Mouse (Mus musculus): Measurements from ENCODE around the gene Gm20388. TPM values are rescaled to one million over a fixed set of nuclear protein-coding genes. Genes with fewer than 3 reads are reported as not detected.
A peak's percentile ranks its signal among the peaks of the same experiment; 100 is the strongest.

The Gm20388 gene
- polyA plus RNA-seq, 1 experiment from 2014 or later = not detected

DNA sequence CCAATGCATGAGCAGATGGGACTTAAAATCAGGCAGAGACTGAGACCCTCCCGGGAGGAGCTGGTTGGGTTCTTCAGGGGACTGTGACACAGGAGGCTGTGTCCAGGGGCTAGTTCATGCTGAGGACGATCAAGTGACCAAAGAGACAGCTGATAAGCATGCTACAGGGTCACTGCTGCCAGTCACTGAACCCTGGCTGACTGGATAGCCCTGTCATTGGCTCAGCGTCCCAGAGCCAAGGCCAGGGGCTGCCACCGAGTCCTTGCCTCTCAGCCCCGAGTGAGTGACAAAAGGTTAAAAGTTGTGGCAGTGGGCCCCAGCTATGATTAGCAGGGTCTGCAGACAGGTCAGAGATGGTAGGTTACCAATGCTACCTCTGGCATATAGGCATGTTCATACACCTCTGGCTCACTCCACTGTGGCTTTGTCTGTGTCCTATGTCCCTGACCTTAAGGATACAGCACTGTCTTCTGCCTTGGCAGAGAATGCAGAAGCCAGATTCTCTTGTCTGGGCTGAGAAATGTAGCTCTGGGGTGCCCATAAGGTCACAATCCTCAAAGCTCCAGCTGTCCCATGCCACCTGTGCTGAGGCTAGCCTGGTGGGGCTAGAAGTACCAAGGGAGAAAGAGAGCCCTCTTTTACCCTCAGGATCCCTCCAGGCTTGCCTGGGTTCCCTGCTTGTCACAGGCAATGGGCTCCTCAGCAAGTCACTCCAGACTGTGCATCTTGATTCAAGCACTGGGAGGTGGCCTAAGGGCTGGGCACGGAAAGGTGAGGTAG is 2733.7 kb downstream of the Gm20388 start:
- WGBS = 45% methylated on average over 6 of the region's 6 CpGs
- no peak for ATAC-seq (ENCODE audit: extremely low read depth, insufficient number of reproducible peaks, low FRiP score, low TSS enrichment)
- H3K27ac ChIP-seq (replicated peaks) = no peak overlapping the region
- no peak overlapping the region for H3K9ac ChIP-seq
- peaks cover 6% of the 10 kb centered on the region for H3K27me3 ChIP-seq (replicated peaks)
- no peaks in the 10 kb centered on the region for H3K9me3 ChIP-seq
- H3K36me3 ChIP-seq = peaks cover 23% of the 10 kb centered on the region
- peaks cover 49% of the 10 kb centered on the region for H3K4me1 ChIP-seq
- H3K4me3 ChIP-seq = no peak overlapping the region
- H3K4me2 ChIP-seq = no peak overlapping the region

DNA sequence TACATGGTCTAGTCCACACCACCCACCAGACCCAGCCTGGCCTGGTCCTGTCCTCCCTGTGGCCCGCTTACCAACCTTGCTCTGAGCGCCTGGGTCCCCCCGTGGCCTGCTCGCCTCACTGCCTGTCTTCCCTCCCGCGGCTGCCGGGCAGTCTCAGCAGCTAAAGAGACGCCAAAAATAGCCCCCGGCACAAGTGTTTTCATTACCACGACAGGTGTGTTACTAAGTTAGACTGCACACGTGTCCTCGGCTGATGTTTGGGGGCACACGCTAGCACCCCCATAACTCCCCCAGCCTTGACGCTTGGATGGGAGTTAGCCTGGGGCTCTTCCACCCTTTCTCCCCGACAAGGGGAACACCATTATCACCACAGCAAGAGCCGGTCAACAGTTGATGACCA is 2735.7 kb downstream of the Gm20388 start:
- Histone ChIP-seq H3K27ac (replicated peaks) (no peak overlapping the region), H3K4me2 (0 out of 2 replicates have a peak overlapping the region, but pooled peaks have one; percentile 7), H3K4me3 (no peak overlapping the region), H3K4me1 (peaks cover 36% of the 10 kb centered on the region), H3K36me3 (peaks cover 23% of the 10 kb centered on the region), H3K27me3 (replicated peaks) (peaks cover 7% of the 10 kb centered on the region), H3K9ac (no peak overlapping the region), H3K9me3 (no peaks in the 10 kb centered on the region)
- ATAC-seq (ENCODE audit: extremely low read depth, insufficient number of reproducible peaks, low FRiP score, low TSS enrichment) = no peak
- 50% methylated on average over 16 of the region's 16 CpGs for WGBS

DNA sequence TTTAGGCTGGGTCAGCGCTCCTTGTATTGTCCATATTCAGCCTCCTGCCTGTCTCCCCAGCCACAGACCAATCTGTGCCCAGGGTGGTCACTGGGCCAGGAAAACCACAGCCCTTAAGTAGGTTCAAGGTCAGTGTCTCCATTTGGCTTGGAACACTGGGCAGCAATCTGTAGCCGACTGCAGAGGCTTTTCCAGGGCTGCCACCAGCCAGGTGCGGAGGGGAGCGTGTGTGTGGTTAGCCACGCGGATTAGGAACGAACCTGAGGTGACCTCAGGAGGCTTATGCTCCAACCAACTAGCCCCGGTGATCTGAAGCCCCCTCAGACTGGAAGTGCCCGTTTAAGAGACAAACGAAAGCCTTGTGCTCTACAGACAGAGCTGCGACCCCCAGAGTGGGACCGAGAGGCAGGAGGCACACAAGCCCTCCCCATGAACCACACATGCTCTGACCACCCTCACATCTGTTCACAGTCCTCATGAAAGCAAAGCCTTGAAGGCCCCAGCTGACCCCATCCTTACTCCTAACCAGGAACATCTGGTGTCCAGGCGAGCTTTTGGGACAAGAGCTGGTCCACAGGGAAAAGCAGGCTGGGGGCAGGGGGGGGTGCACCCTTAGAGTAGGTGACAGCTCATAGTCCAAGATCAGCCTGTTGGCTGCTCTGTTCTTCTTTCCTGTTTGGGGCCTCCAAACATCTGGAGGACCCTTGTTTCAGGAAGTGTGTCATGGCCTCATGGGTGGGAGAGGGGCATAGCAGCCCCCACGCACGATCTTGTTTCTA is 2737.7 kb downstream of the Gm20388 start:
- H3K4me2 ChIP-seq = no peak overlapping the region
- peaks cover 7% of the 10 kb centered on the region for H3K27me3 ChIP-seq (replicated peaks)
- H3K9ac ChIP-seq = no peak overlapping the region
- no peak overlapping the region for H3K4me3 ChIP-seq
- no peak overlapping the region for H3K27ac ChIP-seq (replicated peaks)
- peaks cover 19% of the 10 kb centered on the region for H3K36me3 ChIP-seq
- 78% methylated on average over 15 of the region's 15 CpGs for WGBS
- peaks cover 39% of the 10 kb centered on the region for H3K4me1 ChIP-seq
- no peaks in the 10 kb centered on the region for H3K9me3 ChIP-seq
- no peak for ATAC-seq (ENCODE audit: extremely low read depth, insufficient number of reproducible peaks, low FRiP score, low TSS enrichment)

DNA sequence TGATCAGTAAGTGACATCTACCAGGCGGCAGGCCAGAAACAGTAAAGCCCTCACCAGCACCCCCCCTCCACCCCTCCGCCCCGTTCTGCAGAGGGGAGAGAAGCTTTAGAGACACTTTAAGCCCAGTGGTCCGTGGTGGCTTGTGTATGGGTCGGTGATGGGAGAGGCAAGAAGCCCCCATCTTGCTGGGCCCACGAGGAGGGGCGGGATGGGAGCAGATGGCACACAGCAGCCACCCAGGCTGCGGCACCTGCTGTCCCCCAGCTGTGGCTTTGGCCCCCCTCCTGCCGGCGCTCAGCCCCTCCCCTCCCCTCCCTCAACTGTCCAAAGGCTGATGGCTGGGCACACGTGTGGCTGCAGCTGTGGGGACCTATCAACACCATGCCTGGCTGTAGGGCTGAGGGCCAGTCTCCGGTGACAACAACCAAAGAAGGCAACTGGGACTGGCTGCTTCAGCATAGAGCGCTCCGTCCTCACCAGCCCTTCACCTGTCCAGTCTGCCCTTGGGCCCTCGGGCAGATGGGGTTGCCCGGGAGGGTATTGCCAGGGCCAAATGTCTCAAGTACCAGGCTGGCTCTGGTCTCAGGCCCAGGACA is 2740.8 kb downstream of the Gm20388 start:
- H3K4me2 ChIP-seq = no peak overlapping the region
- H3K36me3 ChIP-seq = peaks cover 13% of the 10 kb centered on the region
- H3K4me3 ChIP-seq = no peak overlapping the region
- peaks cover 11% of the 10 kb centered on the region; the same call in 1 of the 2 replicates for H3K27me3 ChIP-seq (replicated peaks)
- no peaks in the 10 kb centered on the region for H3K9me3 ChIP-seq
- H3K4me1 ChIP-seq = peaks cover 58% of the 10 kb centered on the region
- no peak overlapping the region for H3K27ac ChIP-seq (replicated peaks)
- H3K9ac ChIP-seq = no peak overlapping the region
- WGBS = 65% methylated on average over 16 of the region's 16 CpGs
- no peak for ATAC-seq (ENCODE audit: extremely low read depth, insufficient number of reproducible peaks, low FRiP score, low TSS enrichment)

DNA sequence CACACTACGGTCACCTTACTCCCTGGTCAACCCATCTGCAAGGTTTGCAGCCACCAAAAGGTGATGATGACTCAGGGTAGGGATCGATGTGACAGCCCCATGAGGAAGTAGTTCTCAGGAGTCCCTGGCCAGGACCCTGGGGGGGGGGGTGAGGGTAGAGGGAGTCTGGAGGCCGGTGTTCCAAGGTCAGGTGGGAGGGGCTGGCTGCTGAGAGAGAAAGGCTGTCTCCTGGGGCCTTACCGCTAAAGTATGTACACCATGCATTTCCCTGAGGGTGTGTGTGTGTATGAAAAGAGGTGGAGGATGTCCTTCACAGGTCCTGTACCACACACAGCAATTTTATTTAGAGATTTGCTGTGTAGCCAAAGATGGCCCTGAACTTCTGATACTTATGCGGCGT is 2742.0 kb downstream of the Gm20388 start:
- 56% methylated on average over 6 of the region's 6 CpGs for WGBS
- H3K4me3 ChIP-seq = no peak overlapping the region
- peak overlapping the region; percentile 21; the same call in 1 of the 2 replicates for H3K9ac ChIP-seq
- no peak overlapping the region for H3K4me2 ChIP-seq
- H3K9me3 ChIP-seq = no peaks in the 10 kb centered on the region
- peaks cover 11% of the 10 kb centered on the region; the same call in 1 of the 2 replicates for H3K27me3 ChIP-seq (replicated peaks)
- peaks cover 55% of the 10 kb centered on the region for H3K4me1 ChIP-seq
- peaks cover 11% of the 10 kb centered on the region for H3K36me3 ChIP-seq
- H3K27ac ChIP-seq (replicated peaks) = no peak overlapping the region
- ATAC-seq (ENCODE audit: extremely low read depth, insufficient number of reproducible peaks, low FRiP score, low TSS enrichment) = no peak

DNA sequence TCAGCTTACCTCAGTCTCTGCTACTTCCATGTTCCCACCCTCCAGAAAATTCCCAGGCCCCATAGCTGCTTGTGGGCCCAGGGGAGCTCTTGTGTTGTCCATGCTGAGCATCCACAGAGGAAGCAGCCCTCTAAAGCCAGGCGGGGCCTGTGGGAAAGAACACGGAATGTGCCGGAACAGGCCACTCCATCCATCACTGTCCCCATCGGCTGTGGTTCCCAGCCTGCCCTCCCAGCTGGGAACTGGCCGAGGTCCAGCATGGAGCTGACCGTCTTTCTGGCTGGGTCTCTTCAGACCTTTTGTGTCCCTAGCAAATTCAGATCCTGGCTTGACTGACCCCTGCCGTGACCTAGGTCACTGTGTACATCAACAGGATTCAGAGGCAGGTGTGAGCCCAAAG is 2744.1 kb downstream of the Gm20388 start:
- no peak for ATAC-seq (ENCODE audit: extremely low read depth, insufficient number of reproducible peaks, low FRiP score, low TSS enrichment)
- Histone ChIP-seq H3K4me1 (peaks cover 68% of the 10 kb centered on the region), H3K4me2 (no peak overlapping the region), H3K4me3 (no peak overlapping the region), H3K9me3 (no peaks in the 10 kb centered on the region), H3K27ac (replicated peaks) (no peak overlapping the region), H3K36me3 (no peaks in the 10 kb centered on the region; the same call in 1 of the 2 replicates), H3K27me3 (replicated peaks) (peaks cover 8% of the 10 kb centered on the region; the same call in 1 of the 2 replicates), H3K9ac (no peak overlapping the region)
- WGBS = 63% methylated on average over 7 of the region's 7 CpGs

DNA sequence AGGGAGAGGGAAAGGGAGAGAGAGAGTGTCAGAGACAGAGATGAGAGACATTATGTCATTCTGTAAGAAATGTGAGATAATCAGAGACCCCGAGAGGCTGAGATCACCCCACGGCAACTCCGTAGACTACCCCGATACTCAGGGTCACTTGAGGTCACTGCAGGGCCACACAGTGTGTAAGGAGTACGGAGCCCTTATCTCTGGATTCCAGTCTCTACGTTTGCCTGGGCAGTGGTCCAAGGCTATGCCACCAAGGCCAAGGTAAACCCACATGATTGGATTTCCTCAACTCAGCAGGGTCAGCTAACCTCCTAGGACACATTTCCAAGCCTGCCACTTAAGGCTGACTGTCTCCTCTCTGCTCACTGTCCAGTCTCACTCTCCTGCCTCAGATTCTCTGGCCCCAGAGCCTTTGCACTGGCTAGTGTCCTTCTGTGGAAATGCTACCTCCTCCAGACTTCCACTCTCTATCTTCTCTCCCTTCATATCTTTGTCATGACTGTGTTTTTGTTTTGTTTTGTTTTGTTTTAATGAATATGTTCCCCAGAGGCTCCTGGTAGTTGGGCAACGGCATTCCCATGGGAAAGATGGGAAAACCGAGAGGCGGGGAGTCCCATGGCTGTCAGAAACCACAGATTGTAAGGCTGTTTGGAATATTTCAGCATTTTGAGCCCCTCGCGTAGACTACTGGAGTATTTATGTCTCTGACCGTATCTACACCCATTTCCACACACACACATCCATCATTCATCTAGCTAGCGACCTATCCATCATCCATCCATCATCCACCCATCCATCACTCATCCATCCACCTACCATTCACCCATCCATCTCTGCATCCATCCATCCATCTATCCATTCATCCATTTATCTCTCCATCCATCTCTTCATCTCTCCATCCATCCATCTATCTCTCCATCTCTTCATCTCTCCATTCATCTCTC is 2745.7 kb downstream of the Gm20388 start:
- Histone ChIP-seq H3K9ac (no peak overlapping the region), H3K9me3 (no peaks in the 10 kb centered on the region), H3K36me3 (no peaks in the 10 kb centered on the region), H3K27me3 (replicated peaks) (peaks cover 4% of the 10 kb centered on the region; the same call in 1 of the 2 replicates), H3K4me3 (no peak overlapping the region), H3K27ac (replicated peaks) (no peak overlapping the region), H3K4me2 (0 out of 2 replicates have a peak overlapping the region, but pooled peaks have one; percentile 14), H3K4me1 (peaks cover 73% of the 10 kb centered on the region)
- 51% methylated on average over 13 of the region's 13 CpGs for WGBS
- no peak for ATAC-seq (ENCODE audit: extremely low read depth, insufficient number of reproducible peaks, low FRiP score, low TSS enrichment)

DNA sequence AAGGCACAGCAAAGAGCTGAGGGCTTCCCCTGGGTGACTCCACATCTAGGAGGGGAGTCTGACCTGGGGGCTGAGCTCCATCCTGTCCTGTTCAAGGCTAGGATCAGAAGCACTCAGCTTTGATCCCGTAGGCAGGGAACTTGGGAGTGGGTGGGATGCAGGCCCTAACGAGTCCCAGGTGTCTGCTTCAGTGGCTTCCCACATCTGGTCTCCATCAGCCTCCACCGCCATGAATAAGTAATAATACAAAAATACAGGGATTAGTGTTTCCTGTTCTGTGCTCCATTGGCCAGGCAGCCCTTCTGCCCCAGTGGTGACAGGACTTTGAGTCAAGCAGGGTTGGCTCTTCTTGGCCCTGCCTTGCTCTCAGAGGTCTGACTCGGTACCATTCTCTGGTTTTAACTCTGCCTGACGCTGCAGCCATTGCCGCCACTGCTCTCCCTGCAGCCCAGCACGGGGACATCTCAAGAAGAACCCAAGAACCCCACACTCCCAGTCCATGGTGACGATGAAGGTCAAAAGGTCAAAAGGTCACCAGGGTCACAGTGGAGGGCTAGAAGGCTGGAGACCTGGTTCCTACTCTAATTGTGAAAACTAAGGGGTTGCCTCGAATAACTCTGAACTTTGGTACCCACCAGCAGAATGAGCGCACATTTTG is 2747.6 kb downstream of the Gm20388 start:
- no peak overlapping the region for H3K9ac ChIP-seq
- ATAC-seq (ENCODE audit: extremely low read depth, insufficient number of reproducible peaks, low FRiP score, low TSS enrichment) = no peak
- no peak overlapping the region for H3K27ac ChIP-seq (replicated peaks)

DNA sequence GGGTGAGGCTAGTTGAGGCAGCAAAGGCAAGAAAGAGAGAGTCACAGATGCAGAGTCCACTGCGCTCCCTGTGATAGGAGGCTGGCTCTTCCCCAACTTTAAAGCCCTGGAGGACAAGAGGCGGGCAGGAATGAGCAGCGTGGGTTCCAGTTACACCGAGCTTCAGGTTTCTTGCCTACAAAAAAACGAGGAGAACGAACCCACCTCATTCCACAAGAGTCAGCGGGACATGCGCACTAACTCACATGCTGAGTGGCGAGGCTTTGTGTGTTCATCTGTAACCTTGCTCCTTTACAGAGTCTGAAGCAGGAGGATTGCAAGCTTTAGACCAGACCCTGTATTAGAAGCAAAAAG is 2748.1 kb downstream of the Gm20388 start:
- WGBS = 83% methylated on average over 9 of the region's 9 CpGs
- no peak for ATAC-seq (ENCODE audit: extremely low read depth, insufficient number of reproducible peaks, low FRiP score, low TSS enrichment)
- H3K9ac ChIP-seq = no peak overlapping the region
- H3K4me3 ChIP-seq = no peak overlapping the region
- H3K9me3 ChIP-seq = no peaks in the 10 kb centered on the region
- H3K27ac ChIP-seq (replicated peaks) = no peak overlapping the region
- H3K36me3 ChIP-seq = no peaks in the 10 kb centered on the region
- peaks cover 70% of the 10 kb centered on the region for H3K4me1 ChIP-seq
- H3K4me2 ChIP-seq = no peak overlapping the region
- H3K27me3 ChIP-seq (replicated peaks) = peaks cover 4% of the 10 kb centered on the region; the same call in 1 of the 2 replicates

More for the DNA sequence above, 2747.6 kb downstream of the Gm20388 start:
- Histone ChIP-seq H3K27me3 (replicated peaks) (peaks cover 4% of the 10 kb centered on the region; the same call in 1 of the 2 replicates), H3K9me3 (no peaks in the 10 kb centered on the region), H3K4me1 (peaks cover 70% of the 10 kb centered on the region), H3K4me2 (no peak overlapping the region), H3K36me3 (no peaks in the 10 kb centered on the region), H3K4me3 (no peak overlapping the region)
- WGBS = 73% methylated on average over 10 of the region's 10 CpGs

DNA sequence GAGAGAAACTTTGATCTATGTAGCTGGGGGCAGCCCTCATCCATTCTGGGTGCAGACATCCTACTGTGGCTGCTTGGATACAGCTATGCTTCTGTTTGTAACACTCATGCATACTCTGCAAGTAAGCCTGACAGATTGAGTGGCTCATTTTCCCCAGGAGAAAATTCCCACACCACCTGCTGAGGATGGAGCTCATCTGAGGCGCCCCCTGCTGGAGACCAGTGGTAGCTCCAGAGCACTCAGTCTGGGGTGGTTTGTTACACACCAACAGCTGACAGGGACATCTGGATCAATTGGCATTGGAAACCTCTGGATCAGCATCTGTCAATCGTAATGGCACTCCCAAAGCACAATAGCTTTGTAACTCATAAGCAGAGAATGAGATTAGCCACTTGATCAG is 2749.4 kb downstream of the Gm20388 start:
- H3K27ac ChIP-seq (replicated peaks) = no peak overlapping the region
- no peak overlapping the region for H3K4me2 ChIP-seq
- H3K36me3 ChIP-seq = no peaks in the 10 kb centered on the region
- peaks cover 70% of the 10 kb centered on the region for H3K4me1 ChIP-seq
- no peaks in the 10 kb centered on the region for H3K27me3 ChIP-seq (replicated peaks)
- no peaks in the 10 kb centered on the region for H3K9me3 ChIP-seq
- H3K9ac ChIP-seq = no peak overlapping the region
- no peak overlapping the region for H3K4me3 ChIP-seq
- ATAC-seq (ENCODE audit: extremely low read depth, insufficient number of reproducible peaks, low FRiP score, low TSS enrichment) = no peak
- 69% methylated on average over 2 of the region's 2 CpGs for WGBS

Data from heart, embryonic 13.5 days (tissue).